ENCODE assay signal across 19 mouse cellular contexts in the genomic region with DNA sequence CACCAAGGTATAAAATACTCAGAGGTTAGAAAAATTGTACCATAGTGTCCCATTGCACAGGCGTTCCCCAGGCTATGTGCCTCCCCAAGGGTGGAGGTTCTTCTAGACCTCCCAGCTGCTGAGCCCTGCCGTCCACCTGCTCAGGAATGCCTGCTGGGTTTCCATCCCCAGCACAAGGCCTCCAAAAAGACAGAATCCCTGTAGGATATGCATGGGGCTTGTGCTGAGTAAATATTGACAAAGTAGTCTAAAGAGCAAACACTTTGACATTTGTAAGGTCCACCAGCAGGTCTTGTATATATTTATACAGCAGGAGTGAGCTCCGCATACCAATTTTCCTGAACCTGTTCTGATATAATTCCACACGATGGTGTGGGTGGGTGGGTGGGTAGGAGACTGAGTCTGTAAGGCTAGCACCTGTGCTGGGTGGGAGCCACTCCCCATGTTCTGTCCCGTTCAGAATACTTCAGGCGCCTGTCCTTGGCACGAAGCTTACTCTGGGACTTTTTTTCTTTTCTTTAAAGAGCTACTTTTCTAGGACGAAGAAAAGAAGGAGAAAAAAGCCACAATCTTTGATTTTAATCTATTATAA.
"Had no signal": no experiment of that assay in that cellular context is flagged by ENCODE, and none has a peak within 500 bp of the region (broad histone marks: within the 10 kb centered on the region; RNA-seq: fewer than 3 reads in every experiment).

No protein-coding gene starts in this region.

- H3K9ac ChIP-seq: hindbrain, embryonic 14.5 days; liver, embryonic 13.5 days; midbrain, embryonic 13.5 days; neural tube, embryonic 12.5 days; neural tube, embryonic 15.5 days had no signal

- DNase-seq: kidney, adult 2 months; kidney, postnatal 25 days; layer of hippocampus, postnatal 36 days; liver, embryonic 13.5 days; lung, postnatal 10 days; lung, postnatal 36 days; right cerebral cortex, adult 18-20 months; right cerebral cortex, postnatal 14 days; right cerebral cortex, postnatal 4 days; thymus, postnatal 25 days had no signal

- H3K4me2 ChIP-seq: hindbrain, embryonic 14.5 days; liver, embryonic 13.5 days; midbrain, embryonic 13.5 days; neural tube, embryonic 12.5 days; neural tube, embryonic 15.5 days had no signal

- H3K27ac ChIP-seq: hindbrain, embryonic 14.5 days; hindbrain, postnatal 0 days; kidney, postnatal 0 days; layer of hippocampus, adult 2 months; left cerebral cortex, adult 2 months; liver, embryonic 13.5 days; midbrain, embryonic 13.5 days; neural tube, embryonic 12.5 days; neural tube, embryonic 15.5 days had no signal

- H3K9me3 ChIP-seq: liver, embryonic 13.5 days; midbrain, embryonic 13.5 days; neural tube, embryonic 12.5 days; neural tube, embryonic 15.5 days had no signal

- H3K4me3 ChIP-seq: layer of hippocampus, adult 2 months; left cerebral cortex, adult 2 months; liver, embryonic 13.5 days; midbrain, embryonic 13.5 days; neural tube, embryonic 12.5 days; neural tube, embryonic 15.5 days had no signal

- H3K4me1 ChIP-seq: liver, embryonic 13.5 days; neural tube, embryonic 12.5 days had no signal

- ATAC-seq: hindbrain, postnatal 0 days; inflammation-experienced regulatory T-cells, adult 6 months; midbrain, embryonic 13.5 days had no signal

- H3K27me3 ChIP-seq: liver, embryonic 13.5 days; midbrain, embryonic 13.5 days; neural tube, embryonic 12.5 days; neural tube, embryonic 15.5 days had no signal
